Mouse (Mus musculus) CD4-positive helper T cell, adult 2 months (primary cell): ENCODE results near the gene 2310079G19Rik.

Source experiments
- DNase-seq: peaks from one replicate; pipeline ENCODE4 v3.0.0-alpha.2; 2012; ENCODE audit warnings: low read depth, missing footprints, low spot score

The 2310079G19Rik gene

DNA sequence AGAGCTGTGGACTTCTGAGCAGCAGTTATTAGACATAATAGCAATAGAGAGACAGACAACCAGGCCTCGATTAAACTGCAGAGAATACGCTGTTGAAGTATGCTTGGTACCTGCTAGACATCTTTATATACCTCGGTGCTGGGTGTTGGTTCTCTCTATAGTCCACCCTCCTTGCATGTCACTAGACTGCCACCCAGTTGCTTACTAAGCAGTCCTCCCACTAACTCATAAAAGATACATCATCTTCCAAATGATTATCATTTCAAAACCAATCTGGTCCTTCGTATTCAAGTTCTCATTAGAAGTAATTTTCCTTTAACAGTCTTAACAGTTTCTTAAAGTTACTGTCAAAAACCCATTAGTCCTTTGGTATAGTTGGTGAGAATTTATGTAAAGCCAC is at the start of gene 2310079G19Rik:
Gene 2310079G19Rik (minus strand): TSS at position 101 of the 400 bp plus-strand sequence.
- no peak for DNase-seq

GRCm38 (mm10) chr16:88671571-88671970 is 44.1 kb upstream of the 2310079G19Rik start, which contains the start of gene Krtap27-1:
Krtap27-1 (minus strand) TSS chr16:88671671.
- DNase-seq, result no peak

GRCm38 (mm10) chr16:88657426-88657825 is 30.0 kb upstream of the 2310079G19Rik start:
- DNase-seq, result no peak

DNA sequence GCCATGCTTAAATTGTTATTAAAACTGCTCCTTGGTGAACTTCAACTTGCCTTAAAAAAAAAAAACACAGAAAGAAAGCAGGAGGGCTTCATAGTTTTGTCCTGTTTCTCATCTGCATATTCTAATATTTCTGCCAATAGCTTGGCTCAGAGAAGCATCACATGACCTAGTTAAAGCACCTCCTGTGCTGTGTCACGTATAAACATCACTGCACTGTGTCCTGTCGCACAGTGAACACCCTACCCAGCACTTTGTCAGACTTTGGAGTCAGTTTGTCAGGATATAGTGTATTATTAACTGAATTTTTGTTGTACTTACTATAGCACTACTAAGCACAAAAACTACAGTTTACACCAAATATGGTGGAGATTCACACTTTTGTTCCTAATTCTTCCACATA is 24.5 kb upstream of the 2310079G19Rik start:
- no peak for DNase-seq

DNA sequence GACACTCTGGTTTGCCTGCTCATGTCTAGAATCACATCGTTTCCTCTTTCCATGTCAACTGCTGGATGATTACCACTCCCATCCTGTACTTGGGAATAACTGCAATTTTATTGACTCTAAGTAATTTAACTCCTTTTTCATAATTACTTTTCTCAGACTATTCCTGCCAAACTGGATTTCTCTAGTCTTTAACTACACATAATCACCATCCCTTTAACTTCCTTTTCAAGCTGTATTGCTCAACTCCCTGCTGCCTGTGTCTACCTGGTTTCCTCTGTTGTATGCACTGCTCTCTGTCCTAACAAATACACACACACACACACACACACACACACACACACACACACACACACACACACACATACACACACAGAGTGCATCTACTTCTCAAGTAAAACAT is 23.6 kb upstream of the 2310079G19Rik start:
- DNase-seq, result no peak

DNA sequence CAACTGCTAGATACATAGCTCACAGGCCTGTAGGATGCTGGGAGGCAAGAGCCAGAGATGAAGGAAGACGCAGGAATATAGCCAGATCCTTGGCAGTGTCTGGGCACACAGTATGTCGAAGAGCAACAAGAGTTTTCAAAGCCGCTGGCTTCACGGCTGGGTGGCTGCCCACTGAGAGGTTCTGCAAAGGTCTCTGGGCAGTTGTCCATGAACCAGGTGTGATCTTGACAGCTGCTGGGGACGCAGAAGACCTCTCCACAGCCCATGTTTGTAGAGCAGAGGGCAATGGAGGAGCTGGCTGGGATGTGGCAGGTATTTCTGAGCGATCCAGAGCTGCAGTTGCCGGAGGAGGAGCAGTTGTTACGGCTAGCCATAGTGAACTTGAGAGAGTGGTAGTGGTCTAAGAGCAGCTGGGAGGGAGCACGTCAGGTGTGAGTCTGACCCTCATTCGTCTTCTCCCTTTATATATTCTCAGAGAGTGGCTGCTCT is 19.9 kb upstream of the 2310079G19Rik start, which contains the start of gene Krtap26-1:
Gene Krtap26-1 (minus strand): TSS at position 439 of the 489 bp plus-strand sequence.
- no peak for DNase-seq

- DNase-seq, result no peak
Measured at GRCm38 (mm10) chr16:88646366-88647111, 19.1 kb upstream of the 2310079G19Rik start.

DNA sequence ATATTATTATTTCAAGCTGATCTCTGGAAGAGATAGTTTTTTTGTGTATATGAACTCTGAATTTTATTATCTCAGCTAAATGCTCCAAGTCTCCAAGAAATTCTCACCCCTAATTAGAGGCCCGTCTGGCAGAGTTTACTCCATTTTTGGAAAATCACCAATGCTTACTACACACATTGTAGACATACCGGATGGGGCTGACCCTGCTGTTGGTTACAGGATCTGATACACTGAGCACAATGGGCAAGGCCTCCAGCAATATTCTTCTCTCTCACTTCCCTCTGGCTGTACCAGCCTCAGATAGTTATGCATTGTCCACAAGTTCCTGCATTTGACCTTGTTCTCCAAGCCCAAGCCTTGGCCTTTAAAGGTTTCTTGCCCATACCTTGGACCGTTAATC is 12.6 kb upstream of the 2310079G19Rik start:
- DNase-seq, result no peak

GRCm38 (mm10) chr16:88635142-88635541 is 7.7 kb upstream of the 2310079G19Rik start:
- no peak for DNase-seq

DNA sequence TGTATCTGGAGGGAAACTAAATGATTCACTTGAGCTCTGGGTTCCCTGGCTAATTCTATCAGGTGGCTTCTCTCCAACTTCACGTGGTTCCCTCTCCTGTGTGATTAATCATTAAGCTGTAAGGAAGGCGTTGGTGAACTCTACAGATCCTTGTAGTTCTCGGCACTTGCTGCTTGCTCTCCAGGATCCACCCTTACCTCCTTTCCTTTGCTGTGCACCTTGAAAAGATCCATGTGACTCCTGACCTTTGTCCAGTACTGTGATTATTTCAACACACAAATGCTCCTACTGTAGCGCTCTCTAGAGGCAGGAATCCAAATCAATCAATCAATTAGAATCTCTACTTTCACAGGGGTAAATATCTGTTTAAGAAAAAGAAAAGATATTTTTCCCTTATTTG is 4.0 kb upstream of the 2310079G19Rik start:
- no peak for DNase-seq

- DNase-seq, result no peak
Measured at GRCm38 (mm10) chr16:88612712-88613111, 14.8 kb downstream of the 2310079G19Rik start.

DNA sequence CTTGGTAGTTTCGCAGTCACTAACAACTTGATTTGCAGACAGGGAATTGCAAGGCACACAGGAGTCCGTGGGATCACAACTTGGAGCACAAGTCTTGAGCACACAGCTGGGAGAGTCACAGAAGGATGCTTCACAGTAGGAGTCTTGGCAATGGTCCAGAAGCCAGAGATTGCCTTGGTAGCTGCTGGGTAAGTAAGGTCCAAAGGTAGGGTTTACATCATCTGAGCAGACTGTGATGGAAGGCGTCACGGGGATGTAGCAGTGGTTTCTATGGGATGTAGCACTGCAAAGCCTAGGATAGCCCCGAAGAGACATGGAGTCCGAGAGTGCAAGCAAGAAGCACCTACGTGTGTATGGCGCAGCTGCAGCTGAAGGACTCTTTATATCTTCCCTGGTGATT is 15.5 kb downstream of the 2310079G19Rik start, which contains the start of gene Krtap24-1:
Gene Krtap24-1 (minus strand): TSS at position 358 of the 400 bp plus-strand sequence.
- no peak for DNase-seq

DNA sequence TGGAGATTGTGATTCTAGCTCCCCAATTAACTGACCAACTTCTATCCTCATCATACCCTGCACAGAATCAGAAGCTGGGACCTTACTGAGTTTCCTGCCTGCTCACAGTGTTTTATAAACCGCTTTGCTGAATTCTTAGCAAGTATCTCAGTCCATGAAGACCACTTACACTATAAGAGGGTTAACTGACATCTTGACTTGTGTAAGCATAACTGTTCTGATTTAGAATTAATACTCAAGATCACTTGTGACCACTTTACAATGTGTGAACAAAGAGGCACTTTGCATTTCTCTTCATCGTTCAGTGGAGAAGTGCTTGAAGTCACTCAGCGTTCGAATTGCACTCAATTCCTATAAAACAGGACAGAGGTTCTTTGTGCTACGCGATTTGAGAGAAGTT is 22.9 kb downstream of the 2310079G19Rik start:
- DNase-seq, result no peak

- no peak for DNase-seq
Measured at GRCm38 (mm10) chr16:88602464-88602863, 25.0 kb downstream of the 2310079G19Rik start.

DNA sequence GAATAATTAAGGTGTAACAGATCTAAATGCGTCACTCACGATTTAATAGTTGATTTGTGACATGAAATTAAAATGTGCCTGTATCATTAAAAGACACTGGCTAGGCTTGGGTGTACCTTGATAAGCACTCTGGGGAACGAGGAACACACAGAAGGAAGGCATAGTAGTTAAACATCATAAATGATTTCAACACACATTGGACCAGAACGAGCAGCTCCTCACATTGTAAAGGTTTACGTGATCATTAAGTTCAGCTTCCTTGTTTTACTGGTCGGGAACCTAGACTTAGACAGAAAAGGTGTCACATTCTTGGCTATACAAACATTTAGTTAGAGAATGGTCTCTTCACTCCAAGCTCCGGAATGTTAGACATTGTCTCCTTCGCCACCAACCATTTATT is 27.2 kb downstream of the 2310079G19Rik start:
- DNase-seq, result no peak

- no peak for DNase-seq
Measured at GRCm38 (mm10) chr16:88599504-88600237, 27.8 kb downstream of the 2310079G19Rik start.

- DNase-seq, result no peak
Measured at GRCm38 (mm10) chr16:88592758-88593157, 34.7 kb downstream of the 2310079G19Rik start.

DNA sequence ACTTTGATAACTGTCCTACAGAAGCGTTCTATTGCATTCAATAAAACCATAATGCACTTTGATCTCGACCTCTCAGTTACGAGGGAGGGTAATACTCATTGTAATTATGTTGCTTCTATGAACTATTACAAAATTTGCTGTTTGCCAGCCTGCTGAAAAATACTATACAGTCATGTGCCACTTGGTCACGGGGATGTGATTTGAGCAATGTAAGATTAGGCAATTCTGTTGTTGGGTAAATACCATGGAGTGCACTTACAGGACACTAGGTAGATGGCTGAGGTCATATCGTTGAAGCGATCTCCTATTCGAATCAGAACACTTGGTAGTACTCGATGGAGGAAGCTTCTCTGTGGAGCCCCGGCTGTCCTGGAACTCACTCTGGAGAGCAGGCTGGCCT is 44.1 kb downstream of the 2310079G19Rik start:
- no peak for DNase-seq
